Mouse (Mus musculus): ENCODE results near the gene Lmtk3.

The Lmtk3 gene

GRCm38 (mm10) chr7:45809276-45810075 is 25.9 kb downstream of the Lmtk3 start:
- DNase-seq (ENCODE audit: low spot score) = no peak

- DNase-seq (ENCODE audit: low spot score) = no peak
These were observed 29.4 kb downstream of the Lmtk3 start for GRCm38 (mm10) chr7:45812921-45813320.

- DNase-seq (ENCODE audit: low spot score) = peak; percentile 100
These were observed 30.5 kb downstream of the Lmtk3 start, which contains the start of gene Cyth2 for GRCm38 (mm10) chr7:45813787-45814779. Cyth2 (minus strand) TSS chr7:45814581.

GRCm38 (mm10) chr7:45814841-45815240 is 31.3 kb downstream of the Lmtk3 start:
- no peak for DNase-seq (ENCODE audit: low spot score)

GRCm38 (mm10) chr7:45815323-45815983 is 31.9 kb downstream of the Lmtk3 start:
- no peak for DNase-seq (ENCODE audit: low spot score)

- no peak for DNase-seq (ENCODE audit: low spot score)
These were observed 32.4 kb downstream of the Lmtk3 start for GRCm38 (mm10) chr7:45815984-45816351.

- DNase-seq (ENCODE audit: low spot score) = no peak
These were observed 36.3 kb downstream of the Lmtk3 start for GRCm38 (mm10) chr7:45819843-45820242.

GRCm38 (mm10) chr7:45820913-45821312 is 37.4 kb downstream of the Lmtk3 start:
- DNase-seq (ENCODE audit: low spot score) = no peak

GRCm38 (mm10) chr7:45824598-45824997 is 41.1 kb downstream of the Lmtk3 start, which contains the start of gene Kcnj14:
Kcnj14 (minus strand) TSS chr7:45824782.
- no peak for DNase-seq (ENCODE audit: low spot score)

GRCm38 (mm10) chr7:45826631-45827030 is 43.1 kb downstream of the Lmtk3 start:
- DNase-seq (ENCODE audit: low spot score) = no peak

- peak; percentile 87 for DNase-seq (ENCODE audit: low spot score)
These were observed 47.0 kb downstream of the Lmtk3 start, which contains the start of gene Grwd1 for GRCm38 (mm10) chr7:45830427-45831127. Grwd1 (minus strand) TSS chr7:45830944.

GRCm38 (mm10) chr7:45831128-45831525 is 47.6 kb downstream of the Lmtk3 start:
- DNase-seq (ENCODE audit: low spot score) = no peak

GRCm38 (mm10) chr7:45832428-45832827 is 48.9 kb downstream of the Lmtk3 start:
- no peak for DNase-seq (ENCODE audit: low spot score)

GRCm38 (mm10) chr7:45833148-45833790 is 49.7 kb downstream of the Lmtk3 start:
- no peak for DNase-seq (ENCODE audit: low spot score)

- DNase-seq (ENCODE audit: low spot score) = no peak
These were observed 50.4 kb downstream of the Lmtk3 start for GRCm38 (mm10) chr7:45833924-45834323.

- no peak for DNase-seq (ENCODE audit: low spot score)
These were observed 59.6 kb downstream of the Lmtk3 start for GRCm38 (mm10) chr7:45842950-45843744.

GRCm38 (mm10) chr7:45848447-45849027 is 65.0 kb downstream of the Lmtk3 start:
- DNase-seq (ENCODE audit: low spot score) = no peak

- DNase-seq (ENCODE audit: low spot score) = no peak
These were observed 67.1 kb downstream of the Lmtk3 start for GRCm38 (mm10) chr7:45850661-45851060.

GRCm38 (mm10) chr7:45853089-45853488 is 69.6 kb downstream of the Lmtk3 start:
- no peak for DNase-seq (ENCODE audit: low spot score)

Data from retina, embryonic 14.5 days (tissue).